Mouse (Mus musculus) layer of hippocampus, postnatal 25 days (tissue): ENCODE results near the gene Irs3. TPM values are rescaled to one million over a fixed set of nuclear protein-coding genes. Genes with fewer than 3 reads are reported as not detected.
A peak's percentile ranks its signal among the peaks of the same experiment; 100 is the strongest.
"Not testable (repeated sequence)": the region's sequence is repeated elsewhere in the genome, so short reads cannot be mapped to it uniquely, and the experiment has no call there.

ENCODE experiments used
- DNase-seq, 2 experiments: peaks; one replicate each; pipeline ENCODE4 v3.0.0; 2022; ENCODE audit warnings: mixed read lengths in 2 of 2, low spot score in 1 of 2; ENCODE audit errors: extremely low spot score in 1 of 2
- total RNA-seq, 2 experiments: library from RNA; stranded (reverse); gene quantifications; 2 replicates each; pipeline ENCODE4 v1.2.3; 2021

The Irs3 gene
- total RNA-seq, 2 experiments from 2014 or later = not detected

DNA sequence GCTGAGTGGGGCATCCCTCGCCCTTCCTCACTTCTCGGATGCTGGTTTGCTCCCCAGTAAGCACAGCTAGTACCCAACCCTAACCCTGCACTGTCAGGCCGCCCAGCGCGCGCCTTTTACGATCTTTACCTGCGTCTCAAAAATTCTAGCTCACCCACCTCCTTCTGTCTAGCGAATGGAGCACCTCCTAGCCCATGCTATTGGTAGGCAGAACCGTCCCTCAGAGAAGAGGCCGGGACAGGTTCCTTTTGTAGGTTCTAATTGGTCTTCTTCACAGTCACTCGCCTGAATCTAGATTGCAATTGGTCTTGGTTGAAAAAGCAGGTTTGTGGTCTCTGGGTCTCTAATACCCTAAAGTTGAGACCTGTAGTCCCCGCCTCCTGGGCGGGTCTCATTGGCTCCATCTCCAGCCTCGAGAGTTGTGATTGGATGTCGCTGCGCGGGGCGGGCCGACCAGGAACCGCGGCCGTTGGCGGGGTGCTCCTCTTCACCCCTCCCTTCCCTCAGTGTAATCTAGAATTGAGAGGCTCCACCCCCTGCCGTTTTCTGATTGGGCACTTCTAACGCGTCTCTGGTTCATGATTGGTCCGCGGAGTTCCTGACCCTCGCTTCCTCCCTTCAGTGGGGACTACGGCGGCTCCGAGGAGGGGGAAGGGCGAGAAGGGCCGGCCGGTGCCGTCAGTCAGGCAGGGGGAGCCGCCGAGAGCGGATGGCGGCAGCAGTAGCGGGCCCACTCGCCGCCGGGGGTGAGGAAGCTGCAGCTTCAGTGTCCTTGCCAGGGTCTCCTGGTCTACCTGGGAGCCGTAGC is 16.8 kb downstream of the Irs3 start, which contains the start of the genes Fbxo24, Lrch4 and Gm20605:
Gene Fbxo24 (minus strand): TSS at position 505 of the 808 bp plus-strand sequence.
Gene Lrch4 (plus strand): TSS at position 624 of the 808 bp plus-strand sequence.
Gene Gm20605 (plus strand): TSS at position 678 of the 808 bp plus-strand sequence.
- peak; percentile 93 to 94 for DNase-seq

- DNase-seq = no peak
Measured at GRCm38 (mm10) chr5:137627991-137628390, 17.5 kb downstream of the Irs3 start.

DNA sequence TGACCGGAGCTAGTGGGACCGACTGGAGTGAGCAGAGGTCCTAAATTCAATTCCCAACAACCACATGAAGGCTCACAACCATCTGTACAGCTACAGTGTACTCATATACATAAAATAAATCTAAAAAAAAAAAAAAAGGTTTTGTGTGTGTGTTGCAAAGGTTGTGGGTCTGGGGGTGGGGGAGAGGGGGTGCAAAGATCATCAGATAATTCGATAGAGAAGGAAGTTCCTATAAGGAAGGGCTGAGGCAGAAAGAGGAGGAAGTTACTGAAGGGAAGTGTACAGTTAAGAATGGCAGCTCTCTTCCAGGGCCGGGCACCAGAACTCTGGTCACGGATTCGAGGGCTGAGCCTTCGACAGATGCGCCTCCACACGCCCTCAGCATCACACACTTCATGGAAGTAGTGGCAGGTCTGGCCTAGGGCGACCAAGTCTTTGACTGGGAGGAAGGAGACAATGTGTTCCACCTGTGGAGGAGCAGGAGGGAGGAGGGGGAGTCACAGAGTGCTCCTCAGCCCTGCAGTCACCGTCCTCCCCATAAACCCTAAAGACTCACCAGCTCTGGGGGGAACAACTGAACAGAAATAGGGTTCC is 21.5 kb downstream of the Irs3 start:
- no peak for DNase-seq

DNA sequence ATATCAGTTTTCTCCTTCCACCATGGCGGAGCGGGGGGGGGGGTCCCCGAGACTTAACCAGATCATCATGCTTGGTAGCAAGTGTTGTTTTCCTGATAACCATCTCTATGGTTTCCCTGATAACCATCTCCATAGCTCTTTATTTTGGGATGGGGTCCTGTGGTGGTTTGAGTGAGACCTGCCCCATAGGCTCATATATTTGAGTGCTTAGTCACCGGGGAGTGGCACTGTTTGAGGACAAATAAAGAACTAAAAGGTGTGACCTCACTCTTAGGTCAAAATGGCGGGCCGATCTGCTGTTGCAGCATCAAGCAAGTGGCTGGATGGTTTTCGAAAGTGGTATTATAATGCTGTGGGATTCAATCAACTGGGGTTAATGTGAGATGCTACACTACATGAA is 30.2 kb downstream of the Irs3 start:
- DNase-seq = no peak

GRCm38 (mm10) chr5:137614921-137615320 is 30.6 kb downstream of the Irs3 start:
- DNase-seq = not testable (repeated sequence)

DNA sequence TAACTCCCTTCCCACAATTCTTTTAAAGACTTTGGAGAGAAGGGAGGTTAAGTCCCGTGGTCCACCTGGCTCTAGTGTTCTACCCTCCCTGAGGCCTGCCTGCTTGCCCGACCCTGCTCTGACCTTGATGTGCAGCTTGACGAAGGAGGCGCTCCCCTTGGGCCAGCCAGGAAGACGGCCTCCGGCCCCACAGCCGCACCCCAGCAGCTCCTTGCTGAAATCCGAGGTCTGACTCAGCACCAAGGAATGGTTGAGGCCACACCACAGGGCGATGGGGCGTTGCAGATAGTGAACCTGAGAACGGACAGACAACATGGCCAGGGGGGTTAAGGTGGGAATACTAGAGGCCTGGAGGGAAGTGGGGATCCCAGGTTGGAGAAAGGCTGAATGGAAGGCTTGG is 32.0 kb downstream of the Irs3 start, which contains the start of gene Pcolce:
Gene Pcolce (minus strand): TSS at position 235 of the 400 bp plus-strand sequence.
- no peak for DNase-seq

- no peak for DNase-seq
Measured at GRCm38 (mm10) chr5:137613076-137613475, 32.4 kb downstream of the Irs3 start.

DNA sequence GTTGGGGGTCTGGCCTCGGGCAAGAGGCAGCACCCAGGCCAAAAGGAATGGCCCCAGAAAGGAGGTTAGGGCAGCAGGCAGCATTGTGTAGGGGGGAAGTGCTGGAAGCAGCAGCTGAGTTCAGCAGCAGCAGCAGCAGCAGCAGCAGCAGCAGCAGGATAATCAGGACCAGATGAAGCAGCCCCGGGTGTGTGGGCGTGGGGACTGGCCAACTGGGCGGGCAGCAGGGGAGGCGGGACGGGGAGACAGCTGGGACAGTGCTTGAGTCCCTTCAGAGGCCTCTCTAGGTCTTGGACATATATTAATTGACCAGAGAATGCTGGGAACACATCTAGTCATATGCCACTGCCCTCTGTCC is 34.3 kb downstream of the Irs3 start:
- DNase-seq = no peak

DNA sequence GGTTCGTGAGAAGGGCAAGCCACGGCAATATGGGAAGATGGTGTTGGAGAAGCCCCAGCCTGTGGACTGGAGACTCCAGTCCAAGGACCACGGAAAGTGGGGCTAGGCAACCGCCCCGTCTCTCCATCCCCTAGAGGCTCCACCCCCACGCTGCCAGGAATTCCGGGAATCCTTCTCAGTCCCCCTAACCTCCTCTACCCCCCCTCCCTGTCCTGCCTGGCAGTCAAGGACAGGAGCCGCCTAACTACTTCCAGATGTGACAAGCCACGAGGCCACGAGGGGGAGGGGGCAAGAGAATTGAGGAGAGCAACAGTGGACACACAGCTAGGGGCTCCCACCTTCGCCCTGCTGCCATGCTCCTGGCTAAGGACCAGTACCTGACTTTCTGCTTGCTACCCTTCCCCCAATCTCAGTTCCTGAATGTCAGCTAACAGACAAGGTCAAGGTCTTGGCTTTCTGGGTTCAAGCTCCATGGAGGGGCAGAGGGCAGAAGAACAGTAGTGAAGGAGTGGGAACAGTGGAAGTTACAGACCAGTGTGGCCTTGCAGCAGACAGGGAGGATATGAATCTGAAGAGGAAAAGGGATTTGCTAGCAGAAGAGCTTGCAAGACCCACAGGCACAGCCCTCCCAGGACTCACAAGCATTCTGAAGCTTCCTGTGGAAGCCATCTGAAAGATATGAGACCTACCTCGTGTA is 34.8 kb downstream of the Irs3 start:
- DNase-seq = no peak

DNA sequence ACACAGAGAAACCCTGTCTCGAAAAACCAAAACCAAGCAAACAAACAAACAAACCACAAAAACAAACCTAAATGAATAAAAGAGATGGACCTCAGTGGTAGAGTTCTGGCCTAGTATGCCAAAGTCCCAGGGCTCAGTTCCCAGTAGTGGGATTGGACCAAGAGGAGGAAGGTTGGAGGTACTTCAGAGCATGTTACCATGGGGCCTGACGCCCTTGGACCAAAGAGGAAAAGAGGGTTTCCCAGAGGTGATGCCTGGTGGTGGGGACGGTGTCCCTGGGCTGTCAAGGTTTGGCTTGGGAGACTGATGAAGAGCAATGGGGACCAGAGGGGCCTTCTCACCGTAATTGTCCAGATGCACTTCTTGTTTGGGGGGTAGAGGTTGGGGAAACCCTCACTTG is 35.5 kb downstream of the Irs3 start:
- no peak for DNase-seq

DNA sequence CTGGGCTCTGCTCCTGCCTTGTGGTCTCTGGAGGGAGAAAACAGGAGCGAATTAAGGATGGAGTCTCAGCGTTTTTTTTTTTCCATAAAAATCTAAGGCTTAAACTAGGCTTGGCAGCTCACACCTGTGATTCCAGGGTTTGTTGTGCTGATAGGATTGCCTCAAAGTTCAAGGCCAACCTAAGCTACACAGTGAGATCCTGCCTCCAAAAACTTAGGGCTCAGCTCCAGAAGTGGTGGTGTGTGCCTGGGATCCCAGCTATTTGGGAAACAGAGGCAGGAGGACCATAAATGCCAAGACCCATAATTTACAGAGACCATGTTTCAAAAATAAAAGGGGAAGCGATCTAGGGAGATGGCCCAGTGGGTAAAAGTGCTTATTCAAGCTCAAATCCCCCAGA is 36.2 kb downstream of the Irs3 start:
- DNase-seq = no peak

DNA sequence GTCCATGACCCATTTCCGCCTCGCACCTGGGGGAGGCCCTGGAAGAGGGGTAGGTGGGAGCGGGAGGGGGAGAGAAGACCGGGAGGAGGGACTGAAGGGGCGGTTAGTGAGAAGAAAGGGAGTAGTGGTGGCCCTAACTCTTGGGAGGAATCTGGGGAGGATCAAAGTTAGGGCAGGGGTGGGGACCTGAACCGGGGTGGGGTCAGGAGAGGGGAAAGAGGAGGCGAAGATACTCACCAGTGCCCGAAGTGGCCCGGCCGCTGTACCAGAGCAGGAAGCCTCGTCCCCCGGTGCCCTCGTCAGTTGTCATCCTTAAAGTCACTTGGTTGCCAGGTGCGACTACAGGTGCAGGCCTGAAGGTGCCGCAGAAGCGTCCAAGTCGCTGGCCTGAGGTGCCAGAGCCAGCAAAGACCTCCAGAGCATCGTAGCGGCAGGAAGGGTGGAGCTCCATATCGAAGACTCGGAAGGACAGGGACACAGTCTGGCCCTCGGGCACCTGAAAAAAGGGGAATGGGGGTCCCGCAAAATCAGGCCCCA is 36.8 kb downstream of the Irs3 start:
- DNase-seq = no peak

DNA sequence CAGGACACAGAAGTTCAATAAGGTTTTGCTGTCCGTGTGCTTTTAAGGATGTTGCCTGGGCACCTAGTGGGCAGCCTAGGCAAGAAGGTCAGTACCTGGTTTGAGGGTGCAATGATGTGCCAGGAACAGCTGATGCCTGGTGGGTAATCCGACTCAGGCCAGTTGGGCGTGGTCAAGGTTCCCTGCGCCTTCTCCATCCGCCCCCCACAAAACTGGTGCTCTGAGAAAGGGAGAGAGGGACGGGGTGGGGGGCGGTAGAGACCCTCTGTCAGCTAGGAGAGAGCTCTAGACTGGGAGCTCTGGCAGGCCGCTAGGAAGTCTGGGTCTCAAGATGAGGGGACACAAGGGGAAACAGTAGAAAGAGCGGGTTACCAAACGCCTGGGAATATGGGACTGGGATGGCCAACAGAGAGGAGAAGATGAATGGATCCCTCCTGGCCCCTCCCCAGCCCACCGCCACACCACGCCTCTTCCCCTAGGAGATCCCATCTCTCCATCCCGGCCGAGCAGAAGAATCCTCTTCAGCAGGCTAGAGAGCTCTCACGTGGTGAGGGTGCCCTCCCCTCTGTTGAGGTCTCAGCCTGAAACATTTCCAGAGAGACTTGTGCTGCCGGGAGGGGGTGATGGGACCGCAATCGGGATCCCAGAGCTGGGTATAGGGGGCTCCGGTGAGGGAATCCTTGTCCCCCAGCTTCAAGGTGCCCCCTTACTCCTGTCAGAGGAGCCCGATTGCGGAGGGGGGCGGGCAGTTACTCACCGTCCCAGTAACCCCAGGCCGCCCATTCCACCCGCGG is 37.5 kb downstream of the Irs3 start:
- DNase-seq = no peak

DNA sequence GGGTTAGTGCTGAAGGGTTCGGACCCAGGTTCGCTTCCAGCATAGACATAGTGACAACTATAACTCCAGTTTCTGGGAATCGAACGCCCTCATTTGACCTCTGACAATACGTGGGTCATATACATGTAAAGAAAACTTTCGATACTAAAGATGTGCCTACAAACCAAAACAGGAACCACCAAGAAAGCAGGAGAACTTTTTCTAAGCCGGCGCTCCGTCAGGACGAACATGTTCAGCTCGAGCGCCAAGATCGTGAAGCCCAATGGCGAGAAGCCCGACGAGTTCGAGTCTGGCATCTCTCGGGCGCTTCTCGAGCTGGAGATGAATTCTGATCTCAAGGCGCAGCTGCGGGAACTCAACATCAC is 44.2 kb downstream of the Irs3 start:
- peak in 1 of 2 experiments; percentile 15 for DNase-seq

DNA sequence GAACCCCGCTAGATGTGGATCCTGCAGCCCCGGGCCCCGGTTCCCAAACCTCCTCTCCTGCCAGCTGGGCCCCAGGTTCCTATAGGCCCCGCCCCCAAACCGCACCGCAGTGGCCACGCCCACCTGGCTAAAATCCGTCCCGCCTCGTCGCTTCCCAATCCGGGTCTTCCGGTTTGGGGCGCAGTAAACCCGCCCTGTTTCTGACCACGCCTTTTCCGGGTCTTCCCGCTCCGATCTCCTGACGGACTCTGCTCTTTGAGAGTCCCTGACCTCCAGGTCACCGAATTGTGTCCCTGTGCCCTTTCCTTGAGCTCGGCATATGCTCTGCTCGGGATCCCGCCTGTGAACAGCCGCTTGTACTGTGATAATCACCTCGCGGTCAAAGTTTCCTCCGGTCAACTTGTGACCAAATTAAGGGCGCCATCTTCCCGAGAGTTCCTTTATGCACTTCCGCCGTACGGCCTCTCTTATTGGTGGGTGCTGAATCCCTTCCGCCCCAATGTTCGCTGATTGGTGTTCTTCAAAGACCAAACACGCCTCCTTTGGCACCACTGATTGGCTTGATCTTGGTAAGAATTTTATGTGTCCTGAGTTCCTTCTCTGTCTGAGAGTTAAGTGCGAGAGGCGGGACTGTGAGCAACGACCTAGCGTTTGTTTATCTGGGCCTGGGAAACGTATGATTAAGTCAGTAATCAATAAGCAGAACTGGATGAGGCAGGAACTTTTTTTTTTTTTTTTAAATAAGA is 44.7 kb downstream of the Irs3 start, which contains the start of gene Mospd3:
Gene Mospd3 (minus strand): TSS at position 440 of the 746 bp plus-strand sequence.
- DNase-seq = peak; percentile 89 to 92

- no peak for DNase-seq
Measured at GRCm38 (mm10) chr5:137600281-137600618, 45.3 kb downstream of the Irs3 start.

DNA sequence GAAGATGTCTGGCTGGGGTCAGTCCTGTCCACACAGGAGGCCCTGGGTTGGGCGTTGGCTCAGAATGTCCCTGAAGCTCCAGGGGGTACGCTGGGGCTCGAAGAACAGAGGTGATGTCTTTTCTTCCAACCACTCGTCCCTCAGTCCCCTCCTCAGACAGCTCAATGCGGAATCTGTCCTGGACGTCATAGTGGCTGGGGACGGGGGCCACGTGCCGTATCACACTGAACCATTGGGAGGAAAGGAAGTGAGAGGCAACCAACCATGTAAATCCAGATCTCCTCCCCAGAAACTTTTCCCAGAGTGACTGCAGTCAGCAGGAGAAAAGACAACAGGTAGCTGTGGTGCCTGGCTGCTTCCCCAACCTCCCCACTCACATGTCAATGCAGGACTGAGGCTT is 45.9 kb downstream of the Irs3 start:
- no peak for DNase-seq

DNA sequence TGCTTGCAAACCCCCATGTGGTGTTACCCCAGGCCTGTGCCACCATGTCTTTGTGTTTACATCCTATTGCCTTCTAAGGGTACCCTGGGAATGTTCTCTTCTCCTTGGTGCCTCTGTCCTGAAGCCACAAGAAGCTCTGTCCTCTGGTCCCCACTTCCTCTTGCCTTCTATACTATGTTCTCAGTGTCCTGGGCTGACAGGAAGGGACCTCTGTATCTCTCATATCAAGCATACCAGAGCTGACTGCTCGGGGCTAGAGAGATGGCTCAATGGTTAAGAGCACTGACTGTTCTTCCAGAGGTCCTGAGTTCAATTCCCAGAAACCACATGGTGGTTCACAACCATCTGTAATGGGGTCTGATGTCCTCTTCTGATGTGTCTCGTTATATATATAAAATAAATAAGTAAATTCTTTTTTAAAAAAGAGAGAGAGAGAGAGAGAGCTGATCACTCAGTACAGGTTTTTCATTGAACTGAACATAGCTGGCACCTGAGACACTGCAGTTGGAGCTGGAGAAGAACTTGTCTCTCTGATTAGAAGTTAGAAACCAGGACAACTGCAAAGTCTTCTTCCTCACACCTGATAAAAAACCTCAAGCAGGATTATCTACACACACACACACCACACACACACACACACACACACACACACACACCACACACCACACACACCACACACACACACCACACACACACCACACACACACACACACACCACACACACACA is 47.3 kb downstream of the Irs3 start:
- DNase-seq = no peak

GRCm38 (mm10) chr5:137597625-137598024 is 47.9 kb downstream of the Irs3 start:
- DNase-seq = no peak
